Mouse (Mus musculus): Measurements from ENCODE around the gene Prkd2. TPM values are rescaled to one million over a fixed set of nuclear protein-coding genes. Genes with fewer than 3 reads are reported as not detected.

Gene Prkd2
- polyA plus RNA-seq, 1 experiment from 2014 or later, result 15.0 TPM

- H3K36me3 ChIP-seq, result peaks cover 16% of the 10 kb centered on the region
- H3K4me3 ChIP-seq, result no peak overlapping the region
- 56% methylated on average over 10 of the region's 10 CpGs for WGBS
- H3K27ac ChIP-seq, result no peak overlapping the region
- no peaks in the 10 kb centered on the region for H3K9me3 ChIP-seq (replicated peaks)
- H3K4me1 ChIP-seq, result peaks cover 48% of the 10 kb centered on the region
- H3K27me3 ChIP-seq (ENCODE audit: low read depth, poor library complexity, severe bottlenecking), result 0 out of 2 replicates have a peak, but pooled peaks cover 5% of the 10 kb centered on the region
- no peak for DNase-seq (ENCODE audit: low spot score)
Observed at GRCm38 (mm10) chr7:16909909-16910308, 67.2 kb downstream of the Prkd2 start.

- Histone ChIP-seq H3K27me3 (ENCODE audit: low read depth, poor library complexity, severe bottlenecking) (0 out of 2 replicates have a peak, but pooled peaks cover 5% of the 10 kb centered on the region), H3K36me3 (peaks cover 36% of the 10 kb centered on the region), H3K9me3 (replicated peaks) (no peaks in the 10 kb centered on the region), H3K4me3 (no peak overlapping the region), H3K4me1 (peaks cover 34% of the 10 kb centered on the region), H3K27ac (no peak overlapping the region)
- DNase-seq (ENCODE audit: low spot score), result no peak
- 94% methylated on average over 3 of the region's 3 CpGs for WGBS
Observed at GRCm38 (mm10) chr7:16911904-16912303, 69.2 kb downstream of the Prkd2 start.

- H3K27me3 ChIP-seq (ENCODE audit: low read depth, poor library complexity, severe bottlenecking), result 0 out of 2 replicates have a peak, but pooled peaks cover 5% of the 10 kb centered on the region
- no peak overlapping the region for H3K27ac ChIP-seq
- peaks cover 33% of the 10 kb centered on the region for H3K4me1 ChIP-seq
- DNase-seq (ENCODE audit: low spot score), result no peak
- 83% methylated on average over 6 of the region's 6 CpGs for WGBS
- H3K9me3 ChIP-seq (replicated peaks), result no peaks in the 10 kb centered on the region
- H3K36me3 ChIP-seq, result peaks cover 41% of the 10 kb centered on the region
- H3K4me3 ChIP-seq, result no peak overlapping the region
Observed at GRCm38 (mm10) chr7:16912360-16912759, 69.7 kb downstream of the Prkd2 start.

GRCm38 (mm10) chr7:16913806-16914452, 71.2 kb downstream of the Prkd2 start:
- peak; percentile 82 for DNase-seq (ENCODE audit: low spot score)
- Histone ChIP-seq H3K27ac (0 out of 2 replicates have a peak overlapping the region, but pooled peaks have one; percentile 38), H3K36me3 (peaks cover 57% of the 10 kb centered on the region), H3K9me3 (replicated peaks) (no peaks in the 10 kb centered on the region), H3K27me3 (ENCODE audit: low read depth, poor library complexity, severe bottlenecking) (0 out of 2 replicates have a peak, but pooled peaks cover under 1% of the 10 kb centered on the region), H3K4me1 (peaks cover 36% of the 10 kb centered on the region), H3K4me3 (no peak overlapping the region)
- whole genome bisulfite sequencing, result 40% methylated on average over 10 of the region's 10 CpGs

- 84% methylated on average over 18 of the region's 18 CpGs for WGBS
- H3K36me3 ChIP-seq, result peaks cover 64% of the 10 kb centered on the region
Observed at GRCm38 (mm10) chr7:16914453-16915343, 72.0 kb downstream of the Prkd2 start.

GRCm38 (mm10) chr7:16915461-16916340, 73.0 kb downstream of the Prkd2 start:
- 93% methylated on average over 32 of the region's 32 CpGs for WGBS
- Histone ChIP-seq H3K9me3 (replicated peaks) (no peaks in the 10 kb centered on the region), H3K27me3 (ENCODE audit: low read depth, poor library complexity, severe bottlenecking) (no peaks in the 10 kb centered on the region), H3K36me3 (peaks cover 72% of the 10 kb centered on the region), H3K4me1 (peaks cover 42% of the 10 kb centered on the region), H3K4me3 (no peak overlapping the region), H3K27ac (no peak overlapping the region)
- DNase-seq (ENCODE audit: low spot score), result no peak

More at GRCm38 (mm10) chr7:16914453-16915343, 72.0 kb downstream of the Prkd2 start:
- Histone ChIP-seq H3K27me3 (ENCODE audit: low read depth, poor library complexity, severe bottlenecking) (no peaks in the 10 kb centered on the region), H3K9me3 (replicated peaks) (no peaks in the 10 kb centered on the region), H3K4me1 (peaks cover 38% of the 10 kb centered on the region), H3K4me3 (no peak overlapping the region), H3K27ac (no peak overlapping the region)
- peak; percentile 30 for DNase-seq (ENCODE audit: low spot score)

- H3K9me3 ChIP-seq (replicated peaks), result no peaks in the 10 kb centered on the region
- H3K4me1 ChIP-seq, result peaks cover 51% of the 10 kb centered on the region
- H3K27ac ChIP-seq, result no peak overlapping the region
- peaks cover 81% of the 10 kb centered on the region for H3K36me3 ChIP-seq
- 88% methylated on average over 30 of the region's 30 CpGs for WGBS
- H3K4me3 ChIP-seq, result no peak overlapping the region
- H3K27me3 ChIP-seq (ENCODE audit: low read depth, poor library complexity, severe bottlenecking), result no peaks in the 10 kb centered on the region
- no peak for DNase-seq (ENCODE audit: low spot score)
Observed at GRCm38 (mm10) chr7:16916342-16917265, 73.9 kb downstream of the Prkd2 start.

GRCm38 (mm10) chr7:16917447-16917846, 74.7 kb downstream of the Prkd2 start:
- no peaks in the 10 kb centered on the region for H3K27me3 ChIP-seq (ENCODE audit: low read depth, poor library complexity, severe bottlenecking)
- 53% methylated on average over 11 of the region's 11 CpGs for WGBS
- H3K36me3 ChIP-seq, result peaks cover 88% of the 10 kb centered on the region
- no peak for DNase-seq (ENCODE audit: low spot score)
- H3K4me1 ChIP-seq, result peaks cover 55% of the 10 kb centered on the region
- no peak overlapping the region for H3K27ac ChIP-seq
- no peaks in the 10 kb centered on the region for H3K9me3 ChIP-seq (replicated peaks)
- no peak overlapping the region for H3K4me3 ChIP-seq

GRCm38 (mm10) chr7:16918014-16918413, 75.3 kb downstream of the Prkd2 start:
- 83% methylated on average over 9 of the region's 9 CpGs for WGBS

GRCm38 (mm10) chr7:16918670-16919069, 76.0 kb downstream of the Prkd2 start:
- Histone ChIP-seq H3K4me1 (peaks cover 62% of the 10 kb centered on the region), H3K27me3 (ENCODE audit: low read depth, poor library complexity, severe bottlenecking) (no peaks in the 10 kb centered on the region), H3K27ac (no peak overlapping the region), H3K36me3 (peaks cover 85% of the 10 kb centered on the region), H3K9me3 (replicated peaks) (no peaks in the 10 kb centered on the region), H3K4me3 (no peak overlapping the region)
- 87% methylated on average over 3 of the region's 3 CpGs for WGBS
- DNase-seq (ENCODE audit: low spot score), result no peak

More at GRCm38 (mm10) chr7:16918014-16918413, 75.3 kb downstream of the Prkd2 start:
- DNase-seq (ENCODE audit: low spot score), result no peak
- no peaks in the 10 kb centered on the region for H3K9me3 ChIP-seq (replicated peaks)
- H3K4me1 ChIP-seq, result peaks cover 60% of the 10 kb centered on the region
- peaks cover 89% of the 10 kb centered on the region for H3K36me3 ChIP-seq
- no peaks in the 10 kb centered on the region for H3K27me3 ChIP-seq (ENCODE audit: low read depth, poor library complexity, severe bottlenecking)
- H3K4me3 ChIP-seq, result no peak overlapping the region
- H3K27ac ChIP-seq, result no peak overlapping the region

GRCm38 (mm10) chr7:16919395-16920149, 76.9 kb downstream of the Prkd2 start:
- H3K27me3 ChIP-seq (ENCODE audit: low read depth, poor library complexity, severe bottlenecking), result no peaks in the 10 kb centered on the region
- no peak for DNase-seq (ENCODE audit: low spot score)
- peak overlapping the region; percentile 23 for H3K4me3 ChIP-seq
- H3K9me3 ChIP-seq (replicated peaks), result no peaks in the 10 kb centered on the region
- WGBS, result 84% methylated on average over 13 of the region's 13 CpGs
- peak overlapping the region; percentile 51; the same call in 1 of the 2 replicates for H3K27ac ChIP-seq
- H3K4me1 ChIP-seq, result peaks cover 62% of the 10 kb centered on the region
- H3K36me3 ChIP-seq, result peaks cover 76% of the 10 kb centered on the region
